Mouse (Mus musculus) embryonic facial prominence, embryonic 13.5 days (tissue): ENCODE results near the gene Sgsm3. TPM values are rescaled to one million over a fixed set of nuclear protein-coding genes. Genes with fewer than 3 reads are reported as not detected.

Experiments used
- ATAC-seq: fragments of 200-750 bp; cut with Nextera tagmentation; 2 replicates; pipeline ENCODE4 v1.8.0; 2017; ENCODE audit warnings: low read depth; ENCODE audit not compliant: insufficient number of reproducible peaks, insufficient read depth, low FRiP score, low TSS enrichment
- H3K27ac ChIP-seq: fragments of 300-500 bp; sonication (generic); 2 replicates; pipeline ENCODE4 v1.5.1; 2015; ENCODE audit warnings: moderate library complexity, mild to moderate bottlenecking, inconsistent platforms
- H3K27me3 ChIP-seq: fragments of 300-500 bp; sonication (generic); 2 replicates; pipeline ENCODE4 v1.6.1; 2015; ENCODE audit warnings: mild to moderate bottlenecking, inconsistent platforms
- H3K36me3 ChIP-seq: fragments of 300-500 bp; sonication (generic); 2 replicates; pipeline ENCODE4 v1.6.1; 2015; ENCODE audit warnings: mild to moderate bottlenecking, inconsistent platforms
- H3K4me1 ChIP-seq: fragments of 300-500 bp; sonication (generic); 2 replicates; pipeline ENCODE4 v1.6.1; 2015; ENCODE audit warnings: inconsistent platforms
- H3K4me2 ChIP-seq: fragments of 300-500 bp; sonication (generic); 2 replicates; pipeline ENCODE4 v1.6.1; 2015; ENCODE audit warnings: moderate library complexity, mild to moderate bottlenecking, inconsistent platforms
- H3K4me3 ChIP-seq: fragments of 300-500 bp; sonication (generic); 2 replicates; pipeline ENCODE4 v1.5.1; 2015; ENCODE audit warnings: mild to moderate bottlenecking, inconsistent platforms
- H3K9ac ChIP-seq: fragments of 300-500 bp; sonication (generic); 2 replicates; pipeline ENCODE4 v1.6.1; 2015; ENCODE audit warnings: mild to moderate bottlenecking, inconsistent platforms
- H3K9me3 ChIP-seq: fragments of 300-500 bp; sonication (generic); 2 replicates; pipeline ENCODE4 v1.6.1; 2016; ENCODE audit warnings: inconsistent platforms
- WGBS: fragments of 180-500 bp; shearing (Covaris S2); methylation state at CpG from one replicate; pipeline ENCODE4 v1.1.7; 2015; ENCODE audit warnings: mixed read lengths; 5-methylcytosine and 5-hydroxymethylcytosine counted together
- polyA plus RNA-seq: library from polyadenylated mRNA; unstranded; fragments of >200 nt; fragmentation: Nextera tagmentation; extraction: Ambion mirVana; gene quantifications from 2 replicates; pipeline ENCODE4 v1.2.1, GENCODE M21; 2015

The Sgsm3 gene
- polyA plus RNA-seq, 1 experiment from 2014 or later: 25.9 TPM

DNA sequence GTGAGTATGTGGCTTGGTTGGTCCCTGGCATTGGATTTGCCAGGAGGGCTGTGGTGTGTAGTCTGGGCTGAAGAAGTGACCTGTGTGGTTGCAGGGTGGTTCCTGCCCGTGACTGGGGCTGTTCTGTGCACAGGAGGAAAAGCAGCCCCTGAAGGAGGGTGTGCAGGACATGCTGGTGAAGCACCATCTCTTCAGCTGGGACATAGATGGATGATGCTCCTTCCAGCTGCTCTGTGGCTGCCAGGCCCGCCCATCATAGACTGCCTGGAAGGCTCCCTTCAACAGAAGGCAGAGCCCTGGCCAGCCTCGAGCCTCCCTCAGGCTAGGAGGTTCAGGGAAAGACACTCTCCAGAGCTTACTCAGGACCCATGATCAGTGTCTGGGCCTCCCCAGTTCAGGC lies 34.0 kb downstream of the Sgsm3 start:
- no peaks in the 10 kb centered on the region for H3K9me3 ChIP-seq
- peaks cover 83% of the 10 kb centered on the region for H3K36me3 ChIP-seq
- H3K4me2 ChIP-seq: no peak overlapping the region
- WGBS: 69% methylated on average over 3 of the region's 3 CpGs
- H3K4me3 ChIP-seq: no peak overlapping the region
- H3K27me3 ChIP-seq: no peaks in the 10 kb centered on the region
- ATAC-seq: no peak
- no peak overlapping the region for H3K27ac ChIP-seq
- H3K9ac ChIP-seq: no peak overlapping the region
- H3K4me1 ChIP-seq: no peaks in the 10 kb centered on the region

DNA sequence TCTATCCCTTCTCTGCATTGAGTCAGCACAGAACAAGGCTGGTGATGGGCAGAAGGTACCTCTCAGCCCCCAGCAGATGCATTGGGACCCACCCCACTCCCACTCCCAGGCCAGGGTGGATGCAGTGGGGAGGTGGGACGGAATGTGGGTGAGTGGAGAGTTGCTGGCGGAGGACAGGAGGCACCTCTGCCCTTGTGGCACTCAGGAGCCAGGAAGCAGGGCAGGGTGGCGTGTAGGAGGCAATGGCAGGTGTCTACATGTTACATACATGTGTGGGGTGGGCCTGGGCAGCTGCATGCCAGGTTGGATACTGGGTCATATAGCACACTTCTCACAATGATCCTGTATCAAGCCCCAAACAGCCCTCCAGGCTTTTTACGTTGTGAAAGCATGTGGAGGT lies 34.8 kb downstream of the Sgsm3 start:
- H3K36me3 ChIP-seq: peaks cover 89% of the 10 kb centered on the region
- 86% methylated on average over 4 of the region's 4 CpGs for WGBS

DNA sequence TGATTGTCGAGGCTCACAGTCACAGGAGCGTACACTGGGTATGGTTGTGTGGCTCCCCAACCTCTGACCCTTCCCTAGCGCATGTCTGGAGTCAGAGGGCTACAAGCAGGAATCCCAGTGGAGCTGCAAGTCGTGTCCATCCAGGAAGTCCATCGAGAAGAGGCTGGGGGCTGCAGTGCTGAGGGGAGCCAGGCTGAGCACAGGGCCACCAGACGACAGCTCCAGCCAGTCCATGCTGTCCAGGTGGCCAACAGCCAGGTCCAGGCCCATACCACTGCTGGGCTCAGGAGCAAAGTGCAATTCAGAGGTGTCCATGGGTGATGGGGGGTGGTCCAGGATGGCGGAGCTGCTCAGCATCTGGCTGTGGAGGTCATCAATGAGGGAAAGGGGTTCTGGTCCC lies 35.6 kb downstream of the Sgsm3 start:
- Histone ChIP-seq H3K4me2 (no peak overlapping the region), H3K4me1 (no peaks in the 10 kb centered on the region), H3K27me3 (no peaks in the 10 kb centered on the region), H3K36me3 (peaks cover 93% of the 10 kb centered on the region), H3K9me3 (no peaks in the 10 kb centered on the region), H3K27ac (no peak overlapping the region), H3K9ac (no peak overlapping the region), H3K4me3 (no peak overlapping the region)
- 73% methylated on average over 7 of the region's 7 CpGs for WGBS
- no peak for ATAC-seq

More for the DNA sequence above, 34.8 kb downstream of the Sgsm3 start:
- H3K27ac ChIP-seq: no peak overlapping the region
- no peak for ATAC-seq
- H3K4me1 ChIP-seq: no peaks in the 10 kb centered on the region
- no peak overlapping the region for H3K4me3 ChIP-seq
- H3K9ac ChIP-seq: no peak overlapping the region
- no peaks in the 10 kb centered on the region for H3K9me3 ChIP-seq
- no peak overlapping the region for H3K4me2 ChIP-seq
- H3K27me3 ChIP-seq: no peaks in the 10 kb centered on the region

- H3K4me1 ChIP-seq: no peaks in the 10 kb centered on the region
These were observed 37.6 kb downstream of the Sgsm3 start for GRCm38 (mm10) chr15:81015068-81015744.

DNA sequence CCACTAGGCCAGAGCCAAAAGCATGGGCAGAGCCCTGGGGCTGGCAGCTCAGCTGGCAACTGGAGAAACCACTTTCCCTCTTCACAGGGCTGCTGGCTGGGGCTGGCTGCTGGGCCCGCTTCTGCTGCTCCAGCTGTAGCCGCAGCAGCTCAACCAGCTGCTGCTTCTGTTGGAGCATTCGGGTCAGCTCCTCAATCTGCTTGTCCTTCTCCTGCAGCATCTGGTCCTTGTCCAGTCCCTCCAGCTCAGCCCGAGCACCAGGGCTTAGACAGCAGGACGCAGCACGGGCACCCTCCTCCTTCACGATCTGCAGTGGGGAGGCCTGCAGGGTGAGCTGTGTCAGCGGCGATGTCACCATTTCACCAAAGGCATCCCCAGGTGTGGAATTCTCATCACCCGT lies 38.9 kb downstream of the Sgsm3 start:
- no peaks in the 10 kb centered on the region for H3K9me3 ChIP-seq
- no peaks in the 10 kb centered on the region for H3K27me3 ChIP-seq
- no peak overlapping the region for H3K4me2 ChIP-seq
- H3K36me3 ChIP-seq: peaks cover 91% of the 10 kb centered on the region
- H3K9ac ChIP-seq: no peak overlapping the region
- no peak overlapping the region for H3K27ac ChIP-seq
- no peak for ATAC-seq
- no peak overlapping the region for H3K4me3 ChIP-seq
- H3K4me1 ChIP-seq: no peaks in the 10 kb centered on the region
- 92% methylated on average over 10 of the region's 10 CpGs for WGBS

More at GRCm38 (mm10) chr15:81015068-81015744, 37.6 kb downstream of the Sgsm3 start:
- WGBS: 82% methylated on average over 5 of the region's 5 CpGs
- Histone ChIP-seq H3K36me3 (peaks cover 95% of the 10 kb centered on the region), H3K4me3 (no peak overlapping the region), H3K4me2 (no peak overlapping the region), H3K9ac (no peak overlapping the region), H3K27me3 (no peaks in the 10 kb centered on the region), H3K9me3 (no peaks in the 10 kb centered on the region), H3K27ac (no peak overlapping the region)
- no peak for ATAC-seq

DNA sequence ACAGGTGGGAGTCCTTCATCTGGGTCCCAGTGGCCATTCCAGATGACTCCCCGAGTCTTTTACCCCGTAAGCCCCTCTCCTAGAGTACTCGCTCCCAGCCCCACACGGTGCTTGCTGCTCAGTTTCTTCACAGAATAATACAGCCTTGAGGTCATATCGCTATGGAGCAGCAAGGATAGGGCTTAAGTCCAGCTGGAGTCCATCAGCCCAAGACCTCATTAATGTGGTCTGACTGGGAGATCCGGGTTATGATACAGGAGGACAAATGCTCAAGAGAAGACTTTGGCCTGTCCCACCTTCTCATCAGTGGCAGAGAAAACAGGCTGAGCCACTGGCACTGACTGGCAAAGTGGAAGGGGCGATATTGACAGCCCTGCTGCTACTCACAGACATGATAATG lies 39.7 kb downstream of the Sgsm3 start:
- H3K4me3 ChIP-seq: no peak overlapping the region
- peaks cover 90% of the 10 kb centered on the region for H3K36me3 ChIP-seq
- no peaks in the 10 kb centered on the region for H3K9me3 ChIP-seq
- ATAC-seq: no peak
- no peak overlapping the region for H3K4me2 ChIP-seq
- H3K9ac ChIP-seq: no peak overlapping the region
- no peaks in the 10 kb centered on the region for H3K4me1 ChIP-seq
- 89% methylated on average over 7 of the region's 7 CpGs for WGBS
- no peak overlapping the region for H3K27ac ChIP-seq
- H3K27me3 ChIP-seq: no peaks in the 10 kb centered on the region

DNA sequence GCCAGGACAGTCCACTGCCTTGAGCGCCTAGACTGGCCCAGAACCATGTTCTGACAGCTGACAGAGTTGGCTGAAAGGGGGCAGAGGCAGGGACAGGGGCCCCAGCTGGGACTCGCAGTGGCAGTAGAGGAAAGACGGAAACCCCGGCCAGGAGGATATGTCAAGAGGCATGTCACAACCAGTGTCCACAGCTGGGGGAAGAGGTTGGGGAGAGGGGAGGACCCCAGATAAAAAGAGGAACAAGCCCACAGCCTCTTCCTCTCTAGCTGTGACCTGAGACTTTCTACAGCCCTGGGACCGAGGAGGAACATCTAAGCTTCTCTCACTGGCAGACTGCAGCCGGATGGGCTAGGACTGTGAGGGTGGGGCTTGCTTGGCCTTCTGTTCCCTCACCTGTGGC lies 43.8 kb downstream of the Sgsm3 start:
- H3K4me3 ChIP-seq: no peak overlapping the region
- no peak overlapping the region for H3K9ac ChIP-seq
- no peak for ATAC-seq
- H3K4me1 ChIP-seq: no peaks in the 10 kb centered on the region
- H3K27ac ChIP-seq: no peak overlapping the region
- H3K36me3 ChIP-seq: peaks cover 54% of the 10 kb centered on the region
- no peaks in the 10 kb centered on the region for H3K9me3 ChIP-seq
- no peak overlapping the region for H3K4me2 ChIP-seq
- WGBS: 83% methylated on average over 6 of the region's 6 CpGs
- H3K27me3 ChIP-seq: no peaks in the 10 kb centered on the region

GRCm38 (mm10) chr15:81022437-81022836 lies 44.9 kb downstream of the Sgsm3 start:
- no peak overlapping the region for H3K27ac ChIP-seq
- H3K27me3 ChIP-seq: no peaks in the 10 kb centered on the region
- WGBS: 92% methylated on average over 7 of the region's 7 CpGs
- H3K4me3 ChIP-seq: no peak overlapping the region
- H3K9me3 ChIP-seq: no peaks in the 10 kb centered on the region
- H3K4me1 ChIP-seq: peaks cover 4% of the 10 kb centered on the region; the same call in 1 of the 2 replicates
- 0 out of 2 replicates have a peak overlapping the region, but pooled peaks have one; percentile 21 for H3K9ac ChIP-seq
- H3K4me2 ChIP-seq: no peak overlapping the region
- no peak for ATAC-seq
- peaks cover 44% of the 10 kb centered on the region for H3K36me3 ChIP-seq

DNA sequence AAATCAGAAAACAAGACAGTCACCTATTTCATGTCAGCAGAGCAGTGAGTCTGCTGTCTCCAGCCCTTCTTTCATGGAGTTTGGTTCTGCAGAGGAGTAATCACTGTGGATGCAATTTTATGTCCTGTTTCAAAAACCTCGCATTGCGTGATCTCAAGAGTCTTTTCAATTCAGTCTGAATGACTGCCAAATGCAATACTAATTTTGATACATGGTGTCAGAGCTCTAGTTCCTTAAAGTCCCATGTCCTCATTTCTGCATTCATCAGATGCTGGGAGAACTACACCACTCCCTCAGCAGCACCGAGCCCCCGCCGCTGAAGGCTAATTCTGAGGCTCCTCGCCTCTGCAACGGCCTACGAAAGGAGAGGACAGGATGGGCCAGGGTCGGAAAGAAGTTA lies 46.3 kb downstream of the Sgsm3 start:
- no peak overlapping the region for H3K27ac ChIP-seq
- H3K9ac ChIP-seq: no peak overlapping the region
- no peak overlapping the region for H3K4me2 ChIP-seq
- WGBS: 91% methylated on average over 9 of the region's 9 CpGs
- no peaks in the 10 kb centered on the region for H3K27me3 ChIP-seq
- peaks cover 10% of the 10 kb centered on the region for H3K4me1 ChIP-seq
- ATAC-seq: no peak
- peaks cover 30% of the 10 kb centered on the region for H3K36me3 ChIP-seq
- no peaks in the 10 kb centered on the region for H3K9me3 ChIP-seq
- H3K4me3 ChIP-seq: no peak overlapping the region

DNA sequence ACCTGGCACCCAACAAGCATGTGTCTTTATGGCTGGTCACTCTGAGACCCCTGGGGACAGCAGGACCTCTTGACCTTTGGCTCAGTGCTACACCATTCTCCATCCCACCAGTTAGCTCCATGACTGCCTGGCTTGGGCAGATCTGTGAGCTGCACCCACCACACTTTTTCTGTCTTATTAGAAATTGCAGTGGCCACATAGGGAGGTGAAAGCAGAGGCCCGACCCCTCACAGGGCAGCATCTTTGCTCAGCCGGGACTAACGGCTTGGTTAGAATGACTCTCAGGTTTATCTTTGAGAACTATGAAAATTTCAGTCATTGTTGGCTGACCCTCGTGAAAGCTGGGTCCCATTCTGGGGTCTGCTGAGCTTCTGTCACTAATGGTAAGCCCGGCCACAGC lies 49.3 kb downstream of the Sgsm3 start:
- ATAC-seq: no peak

GRCm38 (mm10) chr15:81027378-81028173 lies 50.0 kb downstream of the Sgsm3 start:
- Histone ChIP-seq H3K36me3 (no peaks in the 10 kb centered on the region), H3K9me3 (no peaks in the 10 kb centered on the region), H3K27me3 (no peaks in the 10 kb centered on the region), H3K9ac (0 out of 2 replicates have a peak overlapping the region, but pooled peaks have one; percentile 1), H3K27ac (no peak overlapping the region), H3K4me3 (no peak overlapping the region), H3K4me1 (peaks cover 10% of the 10 kb centered on the region), H3K4me2 (no peak overlapping the region)
- peak; percentile 56 for ATAC-seq
- 35% methylated on average over 8 of the region's 8 CpGs for WGBS

More for the DNA sequence above, 49.3 kb downstream of the Sgsm3 start:
- Histone ChIP-seq H3K27ac (no peak overlapping the region), H3K27me3 (no peaks in the 10 kb centered on the region), H3K9ac (no peak overlapping the region), H3K4me2 (no peak overlapping the region), H3K4me3 (no peak overlapping the region), H3K9me3 (no peaks in the 10 kb centered on the region), H3K36me3 (peaks cover 6% of the 10 kb centered on the region), H3K4me1 (peaks cover 10% of the 10 kb centered on the region)
- WGBS: 87% methylated on average over 5 of the region's 5 CpGs

- ATAC-seq: no peak
- H3K9me3 ChIP-seq: no peaks in the 10 kb centered on the region
- no peak overlapping the region for H3K4me2 ChIP-seq
- no peak overlapping the region for H3K9ac ChIP-seq
- H3K36me3 ChIP-seq: no peaks in the 10 kb centered on the region
- no peak overlapping the region for H3K4me3 ChIP-seq
- no peaks in the 10 kb centered on the region for H3K27me3 ChIP-seq
- no peak overlapping the region for H3K27ac ChIP-seq
- H3K4me1 ChIP-seq: peaks cover 29% of the 10 kb centered on the region
- 71% methylated on average over 10 of the region's 10 CpGs for WGBS
These were observed 53.4 kb downstream of the Sgsm3 start for GRCm38 (mm10) chr15:81030891-81031425.
